Mouse (Mus musculus) kidney, postnatal 0 days (tissue): Measurements from ENCODE around the gene Zmynd8. TPM values are rescaled to one million over a fixed set of nuclear protein-coding genes. Genes with fewer than 3 reads are reported as not detected.

Experiments used
- ATAC-seq: fragments of 200-750 bp; cut with Nextera tagmentation; replicated peaks from 2 replicates; pipeline ENCODE4 v1.8.0; 2017; ENCODE audit warnings: low read depth, moderate number of reproducible peaks, moderate TSS enrichment, moderate library complexity; ENCODE audit not compliant: low FRiP score
- DNase-seq: peaks from one replicate; pipeline ENCODE4 v3.0.0-alpha.2; 2016; ENCODE audit warnings: low spot score
- H3K27ac ChIP-seq: fragments of 300-500 bp; sonication (generic); 2 replicates; pipeline ENCODE4 v1.5.1; 2014; ENCODE audit warnings: mild to moderate bottlenecking
- H3K27me3 ChIP-seq: fragments of 300-500 bp; sonication (generic); 2 replicates; pipeline ENCODE4 v1.6.1; 2014; ENCODE audit warnings: low read length, mixed read lengths; ENCODE audit not compliant: insufficient read depth
- H3K36me3 ChIP-seq: fragments of 300-500 bp; sonication (generic); 2 replicates; pipeline ENCODE4 v1.6.1; 2014; ENCODE audit warnings: low read length, mixed read lengths; ENCODE audit not compliant: insufficient read depth
- H3K4me1 ChIP-seq: fragments of 300-500 bp; sonication (generic); replicated peaks from 2 replicates; pipeline ENCODE4 v1.6.1; 2014; ENCODE audit warnings: antibody characterized with exemption, low read length, mixed read lengths; ENCODE audit not compliant: insufficient read depth
- H3K4me2 ChIP-seq: fragments of 300-500 bp; sonication (generic); 2 replicates; pipeline ENCODE4 v1.6.1; 2014; ENCODE audit warnings: mild to moderate bottlenecking, low read length, moderate library complexity, mixed read lengths
- H3K4me3 ChIP-seq: fragments of 300-500 bp; sonication (generic); replicated peaks from 2 replicates; pipeline ENCODE4 v1.5.1; 2014; ENCODE audit warnings: low read depth, low read length
- H3K9ac ChIP-seq: fragments of 300-500 bp; sonication (generic); 2 replicates; pipeline ENCODE4 v1.6.1; 2014; ENCODE audit warnings: low read depth, low read length
- H3K9me3 ChIP-seq: fragments of 300-500 bp; sonication (generic); replicated peaks from 2 replicates; pipeline ENCODE4 v1.6.1; 2016; ENCODE audit warnings: low read length, inconsistent platforms, mixed read lengths
- CTCF ChIP-seq: IDR thresholded peaks from 2 replicates; pipeline ENCODE4 v1.5.1; 2016; ENCODE audit warnings: antibody characterized with exemption, low read depth, mild to moderate bottlenecking, moderate library complexity
- WGBS: fragments of 180-500 bp; shearing (Covaris S2); extraction: QIAGEN DNeasy Blood & Tissue Kit; methylation state at CpG from one replicate; pipeline ENCODE4 v1.1.7; 2014; 5-methylcytosine and 5-hydroxymethylcytosine counted together
- polyA plus RNA-seq: library from polyadenylated mRNA; unstranded; fragments of >200 nt; fragmentation: Nextera tagmentation; extraction: Ambion mirVana; gene quantifications from 2 replicates; pipeline ENCODE4 v1.2.1, GENCODE M21; 2015

Zmynd8 gene
- polyA plus RNA-seq, 1 experiment from 2014 or later, result 39.6 TPM

GRCm38 (mm10) chr2:165820504-165821095 lies 78.2 kb downstream of the Zmynd8 start:
- TF ChIP-seq CTCF, result no peak
- Histone ChIP-seq H3K4me2 (no peak overlapping the region), H3K9ac (no peak overlapping the region), H3K36me3 (peaks cover 36% of the 10 kb centered on the region), H3K27me3 (no peaks in the 10 kb centered on the region), H3K9me3 (no peaks in the 10 kb centered on the region), H3K4me3 (no peak overlapping the region), H3K4me1 (no peaks in the 10 kb centered on the region), H3K27ac (0 out of 2 replicates have a peak overlapping the region, but pooled peaks have one; percentile 52)
- no peak for DNase-seq
- WGBS, result 61% methylated on average over 15 of the region's 15 CpGs
- ATAC-seq, result no peak

GRCm38 (mm10) chr2:165820073-165820472 lies 78.7 kb downstream of the Zmynd8 start:
- peak overlapping the region; percentile 52; the same call in 1 of the 2 replicates for H3K27ac ChIP-seq
- ATAC-seq, result no peak

GRCm38 (mm10) chr2:165818985-165819948 lies 79.5 kb downstream of the Zmynd8 start:
- DNase-seq (peak; percentile 81), ATAC-seq (peak; percentile 34; the same call in 1 of the 2 replicates)
- no peak overlapping the region for H3K4me2 ChIP-seq
- H3K27ac ChIP-seq, result peak overlapping the region; percentile 52; the same call in 1 of the 2 replicates
- peaks cover 41% of the 10 kb centered on the region for H3K36me3 ChIP-seq
- no peaks in the 10 kb centered on the region for H3K27me3 ChIP-seq
- no peaks in the 10 kb centered on the region for H3K9me3 ChIP-seq
- H3K4me3 ChIP-seq, result no peak overlapping the region
- 74% methylated on average over 10 of the region's 10 CpGs for WGBS
- H3K9ac ChIP-seq, result no peak overlapping the region
- H3K4me1 ChIP-seq, result no peaks in the 10 kb centered on the region
- TF ChIP-seq CTCF, result peak; percentile 93

More at GRCm38 (mm10) chr2:165820073-165820472, 78.7 kb downstream of the Zmynd8 start:
- TF ChIP-seq CTCF, result no peak
- no peak overlapping the region for H3K9ac ChIP-seq
- peaks cover 38% of the 10 kb centered on the region for H3K36me3 ChIP-seq
- H3K27me3 ChIP-seq, result no peaks in the 10 kb centered on the region
- no peak for DNase-seq
- H3K4me3 ChIP-seq, result no peak overlapping the region
- whole genome bisulfite sequencing, result 83% methylated on average over 3 of the region's 3 CpGs
- no peaks in the 10 kb centered on the region for H3K4me1 ChIP-seq
- H3K9me3 ChIP-seq, result no peaks in the 10 kb centered on the region
- no peak overlapping the region for H3K4me2 ChIP-seq

- ATAC-seq (no peak), DNase-seq (no peak)
- Histone ChIP-seq H3K4me1 (no peaks in the 10 kb centered on the region), H3K4me3 (no peak overlapping the region), H3K27me3 (no peaks in the 10 kb centered on the region), H3K9ac (no peak overlapping the region), H3K9me3 (no peaks in the 10 kb centered on the region), H3K4me2 (no peak overlapping the region), H3K27ac (no peak overlapping the region), H3K36me3 (peaks cover 41% of the 10 kb centered on the region)
- WGBS, result 80% methylated on average over 6 of the region's 6 CpGs
- no peak for TF ChIP-seq CTCF
Observed at GRCm38 (mm10) chr2:165818570-165818969, 80.2 kb downstream of the Zmynd8 start.

- ATAC-seq, result no peak
- no peak overlapping the region for H3K4me2 ChIP-seq
- no peak overlapping the region for H3K27ac ChIP-seq
- no peaks in the 10 kb centered on the region for H3K9me3 ChIP-seq
- 96% methylated on average over 10 of the region's 10 CpGs for WGBS
- TF ChIP-seq CTCF, result no peak
- no peaks in the 10 kb centered on the region for H3K4me1 ChIP-seq
- no peak for DNase-seq
- no peak overlapping the region for H3K9ac ChIP-seq
- peaks cover 43% of the 10 kb centered on the region for H3K36me3 ChIP-seq
- H3K27me3 ChIP-seq, result no peaks in the 10 kb centered on the region
- no peak overlapping the region for H3K4me3 ChIP-seq
Observed at GRCm38 (mm10) chr2:165817437-165817836, 81.4 kb downstream of the Zmynd8 start.

- 77% methylated on average over 25 of the region's 28 CpGs for WGBS
- DNase-seq (no peak), ATAC-seq (no peak)
- no peak overlapping the region for H3K4me2 ChIP-seq
- H3K9ac ChIP-seq, result no peak overlapping the region
- no peak for TF ChIP-seq CTCF
- no peak overlapping the region for H3K27ac ChIP-seq
- no peaks in the 10 kb centered on the region for H3K9me3 ChIP-seq
- H3K27me3 ChIP-seq, result no peaks in the 10 kb centered on the region
- H3K4me1 ChIP-seq, result no peaks in the 10 kb centered on the region
- H3K4me3 ChIP-seq, result no peak overlapping the region
- H3K36me3 ChIP-seq, result peaks cover 51% of the 10 kb centered on the region
Observed at GRCm38 (mm10) chr2:165815103-165815880, 83.5 kb downstream of the Zmynd8 start.
